Mouse (Mus musculus) midbrain, embryonic 12.5 days (tissue): ENCODE results near the gene Ccdc97. TPM values are rescaled to one million over a fixed set of nuclear protein-coding genes. Genes with fewer than 3 reads are reported as not detected.

Experiments used
- ATAC-seq: fragments of 200-750 bp; cut with Nextera tagmentation; 2 replicates; pipeline ENCODE4 v1.8.0; 2017; ENCODE audit warnings: low read depth, moderate TSS enrichment, moderate library complexity; ENCODE audit not compliant: low FRiP score
- H3K27ac ChIP-seq: fragments of 300-500 bp; sonication (generic); replicated peaks from 2 replicates; pipeline ENCODE4 v1.5.1; 2016; ENCODE audit warnings: mild to moderate bottlenecking
- H3K27me3 ChIP-seq: fragments of 300-500 bp; sonication (generic); 2 replicates; pipeline ENCODE4 v1.6.1; 2016; ENCODE audit warnings: mild to moderate bottlenecking
- H3K36me3 ChIP-seq: fragments of 300-500 bp; sonication (generic); 2 replicates; pipeline ENCODE4 v1.6.1; 2016
- H3K4me1 ChIP-seq: fragments of 300-500 bp; sonication (generic); 2 replicates; pipeline ENCODE4 v1.6.1; 2016
- H3K4me2 ChIP-seq: fragments of 300-500 bp; sonication (generic); replicated peaks from 2 replicates; pipeline ENCODE4 v1.6.1; 2016; ENCODE audit warnings: mild to moderate bottlenecking, moderate library complexity
- H3K4me3 ChIP-seq: fragments of 300-500 bp; sonication (generic); 2 replicates; pipeline ENCODE4 v1.5.1; 2016; ENCODE audit warnings: mild to moderate bottlenecking
- H3K9ac ChIP-seq: fragments of 300-500 bp; sonication (generic); replicated peaks from 2 replicates; pipeline ENCODE4 v1.6.1; 2016; ENCODE audit warnings: mild to moderate bottlenecking, moderate library complexity
- H3K9me3 ChIP-seq: fragments of 300-500 bp; sonication (generic); 2 replicates; pipeline ENCODE4 v1.6.1; 2016; ENCODE audit warnings: mild to moderate bottlenecking
- WGBS: fragments of 180-500 bp; shearing (Covaris S2); methylation state at CpG from one replicate; pipeline ENCODE4 v1.1.7; 2016; 5-methylcytosine and 5-hydroxymethylcytosine counted together
- polyA plus RNA-seq: library from polyadenylated mRNA; unstranded; fragments of >200 nt; fragmentation: Nextera tagmentation; extraction: Ambion mirVana; gene quantifications from 2 replicates; pipeline ENCODE4 v1.2.1, GENCODE M21; 2016

The Ccdc97 gene
- polyA plus RNA-seq, 1 experiment from 2014 or later = 33.2 TPM

DNA sequence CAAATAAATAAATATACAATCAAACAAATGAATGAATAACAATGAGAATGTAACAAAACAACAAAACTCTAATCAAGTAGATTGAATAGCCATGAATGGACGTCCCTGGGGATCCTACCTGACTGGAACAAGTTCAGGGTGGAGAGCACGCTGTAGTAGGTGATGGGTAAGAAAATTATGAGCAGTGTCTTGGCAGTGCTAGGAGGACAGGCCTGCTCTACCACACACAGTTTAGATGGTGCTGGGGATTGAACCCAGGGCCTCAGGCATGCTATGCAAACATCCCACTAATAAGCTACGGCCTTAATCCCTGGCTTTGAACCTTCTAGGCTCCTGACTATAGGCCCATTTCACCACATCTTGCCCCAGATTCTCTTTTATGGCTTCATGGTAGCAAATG, 1.4 kb downstream of the Ccdc97 start:
- H3K9ac ChIP-seq = no peak overlapping the region
- 87% methylated on average over 3 of the region's 3 CpGs for WGBS

DNA sequence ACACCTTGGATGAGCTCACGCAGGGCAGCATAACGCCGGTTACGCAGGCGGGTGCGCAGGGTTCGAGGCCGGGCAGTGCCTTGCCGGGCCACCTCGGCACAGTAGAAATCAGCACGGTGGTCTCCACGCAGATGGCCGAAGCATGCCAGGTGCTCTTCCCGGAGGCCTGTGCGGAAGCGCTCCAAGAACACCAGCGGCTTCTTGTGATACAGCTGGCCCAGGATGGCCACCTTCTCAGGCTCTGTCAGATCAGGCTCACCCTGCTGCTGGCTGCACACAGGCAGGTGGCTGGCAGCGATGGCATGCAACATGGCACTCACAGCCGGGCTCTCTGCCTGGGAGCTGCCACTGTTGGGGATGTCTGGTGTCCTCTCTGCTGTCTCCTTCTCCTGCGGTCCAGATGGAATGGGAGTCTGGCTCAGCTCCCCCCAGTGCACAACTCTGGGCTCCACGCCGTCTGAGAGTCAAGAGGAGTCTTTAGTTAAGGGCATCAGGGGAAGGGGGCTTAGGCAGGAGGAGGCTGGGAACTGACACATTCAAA, 3.1 kb downstream of the Ccdc97 start:
- 96% methylated on average over 22 of the region's 22 CpGs for WGBS
- H3K9ac ChIP-seq = no peak overlapping the region
- no peak for ATAC-seq
- no peak overlapping the region for H3K4me2 ChIP-seq
- H3K27me3 ChIP-seq = no peaks in the 10 kb centered on the region; the same call in 1 of the 2 replicates
- H3K36me3 ChIP-seq = peaks cover 54% of the 10 kb centered on the region
- H3K4me3 ChIP-seq = no peak overlapping the region
- peaks cover 25% of the 10 kb centered on the region for H3K4me1 ChIP-seq
- H3K9me3 ChIP-seq = no peaks in the 10 kb centered on the region
- no peak overlapping the region for H3K27ac ChIP-seq

More for the DNA sequence above, 1.4 kb downstream of the Ccdc97 start:
- Histone ChIP-seq H3K36me3 (peaks cover 57% of the 10 kb centered on the region), H3K4me2 (peak overlapping the region; percentile 88; the same call in 1 of the 2 replicates), H3K27ac (no peak overlapping the region), H3K9me3 (no peaks in the 10 kb centered on the region), H3K4me3 (peak overlapping the region; percentile 80; the same call in 1 of the 2 replicates), H3K4me1 (peaks cover 15% of the 10 kb centered on the region), H3K27me3 (no peaks in the 10 kb centered on the region)
- ATAC-seq = no peak

DNA sequence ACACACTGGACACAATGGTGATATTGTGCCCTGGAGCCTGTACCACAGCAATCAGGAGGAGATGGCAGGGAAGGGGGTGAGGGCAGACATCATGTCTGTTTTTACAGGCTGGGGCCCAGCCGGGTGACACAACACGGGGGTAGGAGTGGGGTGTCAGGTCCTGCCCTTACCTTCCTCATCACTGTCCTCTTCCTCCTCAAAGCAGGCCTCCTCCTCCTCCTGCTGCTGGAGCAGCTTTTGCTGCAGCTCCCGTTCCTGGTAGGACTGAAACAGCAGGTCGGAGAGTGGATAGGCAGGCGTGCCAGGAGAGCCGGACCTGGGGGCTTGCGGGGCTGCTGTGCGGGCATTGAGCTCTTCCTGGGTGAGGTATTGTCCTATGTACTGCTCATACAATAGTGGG, 4.3 kb downstream of the Ccdc97 start:
- H3K9ac ChIP-seq = no peak overlapping the region
- no peaks in the 10 kb centered on the region for H3K9me3 ChIP-seq
- peaks cover 48% of the 10 kb centered on the region for H3K36me3 ChIP-seq
- no peak overlapping the region for H3K27ac ChIP-seq
- 92% methylated on average over 8 of the region's 8 CpGs for WGBS
- H3K4me1 ChIP-seq = peaks cover 35% of the 10 kb centered on the region
- H3K4me3 ChIP-seq = no peak overlapping the region
- ATAC-seq = no peak
- no peak overlapping the region for H3K4me2 ChIP-seq
- H3K27me3 ChIP-seq = no peaks in the 10 kb centered on the region; the same call in 1 of the 2 replicates

DNA sequence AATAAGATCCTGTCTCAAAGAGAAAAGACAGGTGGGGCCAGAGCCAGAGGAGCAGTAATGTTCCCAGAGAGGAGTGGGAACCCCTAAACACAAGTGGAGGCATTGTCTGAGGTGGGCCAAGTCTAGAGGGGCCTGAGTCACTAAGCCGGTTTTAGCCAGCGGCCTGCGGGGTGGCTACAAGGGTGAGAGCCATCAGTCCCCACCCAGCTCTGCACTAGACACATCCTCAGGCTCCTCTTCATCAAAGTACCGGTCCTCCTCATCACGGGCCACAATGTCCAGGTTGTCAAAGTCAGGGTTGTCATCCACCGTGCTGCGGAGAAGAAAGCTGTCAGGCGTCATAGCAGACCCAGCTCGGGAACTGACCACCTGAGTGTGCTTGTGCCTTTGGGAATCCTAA, 6.1 kb downstream of the Ccdc97 start:
- WGBS = 84% methylated on average over 9 of the region's 9 CpGs

DNA sequence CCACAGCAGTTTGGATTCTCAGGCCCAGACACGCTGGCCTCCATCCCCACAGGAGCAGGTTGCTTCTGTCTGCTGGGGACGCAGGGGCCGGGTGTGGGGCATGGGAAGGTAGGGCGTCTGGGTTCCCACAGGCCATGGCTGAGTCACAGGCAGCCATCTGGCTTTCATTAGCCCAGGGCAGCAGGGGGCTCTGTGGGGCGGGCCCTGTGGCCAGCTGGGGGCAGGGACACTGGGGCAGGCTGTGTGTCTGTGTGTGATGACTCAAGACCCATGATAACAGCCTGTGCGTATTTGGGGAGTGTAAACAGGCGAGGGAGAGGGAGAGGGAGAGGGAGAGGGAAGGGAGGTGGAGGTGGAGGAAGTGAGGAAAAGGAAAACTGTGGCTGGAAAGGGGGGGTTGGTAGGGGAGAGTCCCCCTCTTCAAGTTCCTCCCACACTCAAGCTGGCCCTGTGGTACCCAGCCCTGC, 7.1 kb downstream of the Ccdc97 start:
- no peak overlapping the region for H3K4me3 ChIP-seq
- peaks cover 20% of the 10 kb centered on the region for H3K4me1 ChIP-seq
- H3K27me3 ChIP-seq = peaks cover 4% of the 10 kb centered on the region
- H3K4me2 ChIP-seq = no peak overlapping the region
- 0 out of 2 replicates have a peak, but pooled peaks have one; percentile 39 for ATAC-seq
- peak overlapping the region; percentile 25; the same call in 1 of the 2 replicates for H3K27ac ChIP-seq
- peak overlapping the region; percentile 17; the same call in 1 of the 2 replicates for H3K9ac ChIP-seq
- 51% methylated on average over 7 of the region's 7 CpGs for WGBS
- H3K9me3 ChIP-seq = no peaks in the 10 kb centered on the region
- H3K36me3 ChIP-seq = peaks cover 48% of the 10 kb centered on the region

More for the DNA sequence above, 6.1 kb downstream of the Ccdc97 start:
- Histone ChIP-seq H3K4me2 (no peak overlapping the region), H3K9ac (no peak overlapping the region), H3K36me3 (peaks cover 48% of the 10 kb centered on the region), H3K27me3 (peaks cover under 1% of the 10 kb centered on the region), H3K4me3 (no peak overlapping the region), H3K27ac (no peak overlapping the region), H3K9me3 (no peaks in the 10 kb centered on the region), H3K4me1 (peaks cover 25% of the 10 kb centered on the region)
- ATAC-seq = no peak

DNA sequence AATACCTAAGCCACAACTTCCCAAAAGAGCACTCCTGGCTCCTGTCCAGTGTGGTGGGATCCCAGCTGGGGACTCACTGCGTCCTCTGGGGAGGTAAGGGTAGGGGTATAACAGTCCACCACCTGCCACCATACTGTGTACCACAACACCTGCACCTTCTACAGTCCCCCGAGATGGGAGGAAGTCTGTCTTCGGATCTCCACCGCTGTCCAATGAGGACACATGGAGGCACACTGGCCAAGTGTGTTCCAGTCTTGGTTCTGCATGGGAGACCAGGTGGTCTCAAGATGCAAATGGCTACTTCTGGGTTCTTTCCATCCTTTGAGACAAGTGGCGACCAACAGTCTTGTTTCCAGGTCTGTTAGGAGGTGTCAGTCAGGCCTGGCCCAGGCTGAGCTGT, 7.7 kb downstream of the Ccdc97 start:
- Histone ChIP-seq H3K4me3 (no peak overlapping the region), H3K9ac (no peak overlapping the region), H3K4me1 (peaks cover 20% of the 10 kb centered on the region), H3K9me3 (no peaks in the 10 kb centered on the region), H3K27me3 (peaks cover 7% of the 10 kb centered on the region), H3K36me3 (peaks cover 48% of the 10 kb centered on the region), H3K27ac (peak overlapping the region; percentile 2; the same call in 1 of the 2 replicates), H3K4me2 (no peak overlapping the region)
- ATAC-seq = no peak
- 62% methylated on average over 5 of the region's 5 CpGs for WGBS

DNA sequence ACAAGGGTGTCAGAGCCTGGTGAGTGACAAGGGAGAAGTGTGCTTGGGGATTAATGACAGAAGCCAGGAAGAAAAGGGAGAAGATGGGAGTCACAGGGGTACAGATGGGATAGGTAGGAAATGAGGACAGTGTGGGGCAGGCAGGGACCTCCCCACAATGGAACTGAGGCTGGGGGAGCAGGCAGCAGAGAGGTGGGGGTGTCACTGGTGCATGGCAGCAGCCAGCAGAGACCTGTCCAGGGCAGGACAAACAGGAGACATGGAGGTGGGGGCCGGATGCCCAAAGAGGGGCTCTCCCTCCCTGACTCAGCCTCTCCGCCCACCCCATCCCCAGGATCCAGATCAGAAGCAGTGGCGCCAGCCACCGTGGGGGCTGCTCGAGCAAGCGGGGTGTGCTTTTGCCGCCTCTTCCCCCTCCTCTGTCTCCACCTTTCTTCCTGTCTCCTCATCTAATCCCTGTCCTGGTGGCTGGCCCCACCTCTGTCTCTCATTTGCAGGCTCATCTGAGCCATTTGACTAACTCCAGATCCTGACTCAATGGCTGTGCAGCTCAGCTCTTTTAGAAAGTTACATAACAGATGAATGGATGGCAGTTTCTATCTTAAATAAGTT, 8.3 kb downstream of the Ccdc97 start:
- 0 out of 2 replicates have a peak overlapping the region, but pooled peaks have one; percentile 28 for H3K4me2 ChIP-seq
- peak; percentile 52 for ATAC-seq

DNA sequence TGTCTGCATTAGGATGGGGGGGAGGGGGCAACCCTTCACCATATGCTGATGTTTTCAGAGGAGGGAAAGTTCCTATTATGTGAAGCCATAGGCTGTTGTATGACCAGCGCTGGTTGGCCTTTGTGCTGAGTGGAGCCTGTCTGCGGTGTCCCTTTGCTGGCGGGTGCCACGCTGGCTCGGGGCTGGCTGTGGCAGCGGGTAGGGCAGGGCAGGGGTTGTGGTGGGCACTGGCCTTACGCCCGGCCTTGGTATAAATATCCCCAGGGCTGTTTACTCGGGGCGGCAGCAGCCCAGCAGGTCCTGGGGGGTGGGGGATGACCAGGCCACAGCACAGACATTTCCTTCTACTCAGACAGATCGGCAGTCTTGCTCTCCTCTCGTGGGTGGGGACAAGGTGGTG, 8.9 kb downstream of the Ccdc97 start:
- H3K4me2 ChIP-seq = no peak overlapping the region

More for the DNA sequence above, 8.3 kb downstream of the Ccdc97 start:
- H3K27ac ChIP-seq = 0 out of 2 replicates have a peak overlapping the region, but pooled peaks have one; percentile 2
- H3K4me3 ChIP-seq = no peak overlapping the region
- H3K27me3 ChIP-seq = peaks cover 11% of the 10 kb centered on the region
- peak overlapping the region; percentile 31; the same call in 1 of the 2 replicates for H3K9ac ChIP-seq
- peaks cover 20% of the 10 kb centered on the region for H3K4me1 ChIP-seq
- 2% methylated on average over 7 of the region's 7 CpGs for WGBS
- peaks cover 42% of the 10 kb centered on the region for H3K36me3 ChIP-seq
- no peaks in the 10 kb centered on the region for H3K9me3 ChIP-seq

DNA sequence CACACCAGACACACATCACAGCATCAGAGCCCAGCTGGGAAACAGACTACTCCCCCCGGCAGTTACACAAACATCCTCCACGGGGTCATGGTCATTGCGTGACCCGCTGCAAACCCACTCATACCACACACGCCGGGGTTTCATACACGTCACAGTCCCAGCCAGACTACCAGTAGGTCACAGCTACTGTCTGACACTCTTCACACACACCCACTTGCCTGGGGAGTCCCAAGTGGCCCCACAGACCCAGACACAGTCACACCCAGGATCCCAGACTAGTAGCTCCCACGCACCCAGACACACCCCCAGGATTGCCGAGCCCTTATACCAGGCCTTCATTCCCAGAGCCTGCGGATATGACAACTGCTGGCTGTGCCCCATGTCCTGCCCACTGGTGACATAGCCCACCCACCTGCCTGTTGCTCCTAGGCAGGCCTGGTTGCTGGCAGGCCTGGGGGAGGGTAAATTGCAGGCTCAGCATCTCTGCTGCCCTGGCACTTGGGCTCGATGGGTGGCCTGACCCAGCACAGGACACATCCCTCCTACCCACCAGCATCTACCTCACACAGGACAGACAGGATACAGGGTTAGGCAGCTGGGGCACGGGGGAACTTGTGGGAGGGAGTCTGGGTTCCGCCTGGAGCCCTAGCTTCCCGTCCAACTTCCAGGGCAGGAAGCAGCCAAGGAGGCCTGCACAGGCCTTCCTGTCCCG, 11.2 kb downstream of the Ccdc97 start:
- H3K4me3 ChIP-seq = no peak overlapping the region
- H3K36me3 ChIP-seq = peaks cover 13% of the 10 kb centered on the region
- no peak overlapping the region for H3K9ac ChIP-seq
- no peak overlapping the region for H3K27ac ChIP-seq
- H3K4me2 ChIP-seq = no peak overlapping the region
- H3K4me1 ChIP-seq = peaks cover 37% of the 10 kb centered on the region
- H3K27me3 ChIP-seq = peaks cover 34% of the 10 kb centered on the region
- no peaks in the 10 kb centered on the region for H3K9me3 ChIP-seq
- 74% methylated on average over 15 of the region's 15 CpGs for WGBS
- no peak for ATAC-seq

More for the DNA sequence above, 8.9 kb downstream of the Ccdc97 start:
- H3K9ac ChIP-seq = 0 out of 2 replicates have a peak overlapping the region, but pooled peaks have one; percentile 31
- peaks cover 16% of the 10 kb centered on the region for H3K27me3 ChIP-seq
- H3K36me3 ChIP-seq = peaks cover 36% of the 10 kb centered on the region
- peaks cover 23% of the 10 kb centered on the region for H3K4me1 ChIP-seq
- H3K27ac ChIP-seq = no peak overlapping the region
- no peak overlapping the region for H3K4me3 ChIP-seq
- ATAC-seq = peak; percentile 21; the same call in 1 of the 2 replicates
- 21% methylated on average over 12 of the region's 12 CpGs for WGBS
- no peaks in the 10 kb centered on the region for H3K9me3 ChIP-seq

DNA sequence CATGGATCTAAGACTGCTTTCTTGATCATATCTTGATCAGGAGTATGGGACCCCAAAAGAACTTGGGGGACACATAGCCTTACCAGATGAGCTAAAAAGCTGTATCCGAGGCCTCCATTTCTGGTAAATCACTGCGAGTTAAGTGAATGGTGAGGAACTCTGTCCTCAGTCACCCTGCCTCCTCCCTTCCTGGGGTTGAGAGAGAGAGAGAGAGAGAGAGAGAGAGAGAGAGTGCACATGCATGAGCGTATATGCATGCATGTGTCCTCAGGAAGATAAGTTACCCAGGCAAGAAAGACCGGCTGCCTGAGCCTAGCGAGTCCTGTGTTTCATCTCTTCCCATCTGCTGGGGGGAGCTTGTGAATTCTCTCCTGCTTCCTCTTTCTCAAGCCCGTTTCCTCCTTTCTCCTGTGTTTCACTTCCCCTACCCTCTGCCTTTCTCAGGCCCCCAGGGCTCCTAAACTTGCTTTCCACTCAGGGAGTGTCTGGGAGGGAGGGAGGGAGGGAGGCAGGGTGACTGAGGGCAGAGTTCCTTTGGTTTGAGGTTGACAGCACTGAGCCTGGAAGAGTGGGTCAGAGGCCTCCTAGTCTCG, 12.2 kb downstream of the Ccdc97 start:
- Histone ChIP-seq H3K4me3 (no peak overlapping the region), H3K36me3 (0 out of 2 replicates have a peak, but pooled peaks cover 4% of the 10 kb centered on the region), H3K4me2 (no peak overlapping the region), H3K27ac (no peak overlapping the region), H3K4me1 (peaks cover 35% of the 10 kb centered on the region), H3K27me3 (peaks cover 34% of the 10 kb centered on the region), H3K9ac (no peak overlapping the region), H3K9me3 (peaks cover 5% of the 10 kb centered on the region; the same call in 1 of the 2 replicates)
- 65% methylated on average over 7 of the region's 7 CpGs for WGBS
- no peak for ATAC-seq

DNA sequence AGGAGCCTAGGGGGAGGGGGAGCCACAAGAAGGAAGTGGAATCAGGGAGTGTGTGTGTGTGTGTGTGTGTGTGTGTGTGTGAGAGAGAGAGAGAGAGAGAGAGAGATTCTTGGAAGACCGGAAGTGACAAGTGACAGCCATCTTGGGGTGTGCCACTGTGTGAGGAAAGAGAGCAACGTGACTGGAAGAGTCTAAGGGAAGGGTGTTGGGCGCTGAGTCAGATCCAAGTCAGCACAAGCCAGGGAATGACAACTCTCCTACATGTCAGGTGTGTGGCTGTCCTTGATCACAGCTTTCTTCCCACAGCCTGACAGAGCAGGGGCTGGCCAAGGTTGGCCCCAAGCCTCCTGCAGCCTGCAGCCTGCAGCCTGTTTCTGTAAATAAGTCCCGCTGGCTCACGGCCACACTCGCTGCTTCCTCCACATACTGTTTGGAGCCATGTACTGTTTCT, 13.1 kb downstream of the Ccdc97 start:
- WGBS = 67% methylated on average over 6 of the region's 6 CpGs
- no peak overlapping the region for H3K27ac ChIP-seq
- H3K4me3 ChIP-seq = no peak overlapping the region

More for the DNA sequence above, 13.1 kb downstream of the Ccdc97 start:
- Histone ChIP-seq H3K4me2 (no peak overlapping the region), H3K9ac (no peak overlapping the region), H3K9me3 (peaks cover 5% of the 10 kb centered on the region; the same call in 1 of the 2 replicates), H3K4me1 (peaks cover 27% of the 10 kb centered on the region), H3K36me3 (no peaks in the 10 kb centered on the region), H3K27me3 (peaks cover 34% of the 10 kb centered on the region)
- no peak for ATAC-seq
